Mouse (Mus musculus) left cerebral cortex, adult 11 months (tissue): ENCODE measurements around the gene Ttpal.

Source experiments
- DNase-seq: peaks from one replicate; pipeline ENCODE4 v3.0.0; 2022; ENCODE audit warnings: low spot score

The Ttpal gene

DNA sequence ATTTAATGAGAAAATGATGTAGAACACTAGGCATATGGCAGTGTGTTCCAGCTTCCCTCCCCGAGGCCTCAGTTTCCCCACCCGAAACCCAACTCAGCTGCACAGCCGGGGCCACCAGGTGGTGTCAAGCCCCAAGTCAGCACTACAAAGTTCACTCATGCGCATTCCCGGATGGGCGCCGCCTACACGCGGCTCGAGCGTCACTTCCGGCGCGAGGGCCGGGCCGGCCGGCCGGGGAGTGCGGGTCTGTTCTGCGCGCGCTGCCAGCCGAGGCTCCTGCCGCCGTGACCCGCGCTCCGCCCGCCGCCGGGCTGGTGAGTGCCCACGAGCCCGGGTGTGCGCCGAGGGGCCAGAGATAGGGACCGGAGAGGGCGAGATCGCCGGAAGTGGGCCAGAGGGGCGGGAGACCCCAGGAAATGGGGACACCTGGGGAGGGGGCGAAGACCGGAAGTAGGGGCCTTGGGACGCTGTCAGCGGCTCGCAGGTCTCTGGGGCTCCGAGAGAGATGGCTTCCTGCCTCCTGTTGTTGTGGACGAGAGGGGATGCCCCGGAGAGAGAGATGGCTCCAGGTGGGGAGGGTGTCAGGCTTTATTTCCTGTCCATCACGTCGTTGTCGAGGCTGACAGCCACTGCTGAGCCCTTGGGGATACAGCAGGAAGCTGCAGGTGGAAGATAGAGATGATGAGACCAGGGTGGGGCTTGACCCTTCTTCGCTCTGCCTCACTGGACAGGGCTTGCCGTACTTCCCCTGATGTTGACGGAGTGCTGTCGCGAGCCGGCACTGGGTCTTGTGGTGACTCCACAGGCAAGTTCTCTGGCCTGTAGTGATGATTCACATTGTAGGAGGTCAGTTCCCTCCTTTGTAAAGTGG is at the start of gene Ttpal:
Gene Ttpal, plus strand, starts transcription at position 214 of the 871 bp plus-strand sequence.
- DNase-seq: peak; percentile 80

DNA sequence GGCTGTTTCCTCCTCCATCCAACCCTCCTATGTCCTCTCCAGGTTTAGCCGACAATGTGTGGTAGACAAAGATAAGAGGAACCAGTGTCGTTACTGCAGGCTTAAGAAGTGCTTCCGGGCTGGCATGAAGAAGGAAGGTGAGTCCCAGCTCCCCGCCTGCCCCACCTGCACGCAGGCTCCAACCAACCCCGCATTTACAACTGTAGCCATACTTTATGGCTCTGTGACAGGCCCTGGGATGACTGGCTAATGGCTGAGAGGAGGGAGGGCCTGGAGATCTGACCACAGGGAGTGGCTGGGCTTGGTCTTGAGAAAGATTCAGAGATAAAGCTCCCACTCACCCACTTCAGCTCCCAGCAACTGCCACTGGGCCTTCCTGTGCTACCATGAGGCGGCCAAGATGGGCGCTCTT is 49.6 kb upstream of the Ttpal start:
- DNase-seq: no peak

DNA sequence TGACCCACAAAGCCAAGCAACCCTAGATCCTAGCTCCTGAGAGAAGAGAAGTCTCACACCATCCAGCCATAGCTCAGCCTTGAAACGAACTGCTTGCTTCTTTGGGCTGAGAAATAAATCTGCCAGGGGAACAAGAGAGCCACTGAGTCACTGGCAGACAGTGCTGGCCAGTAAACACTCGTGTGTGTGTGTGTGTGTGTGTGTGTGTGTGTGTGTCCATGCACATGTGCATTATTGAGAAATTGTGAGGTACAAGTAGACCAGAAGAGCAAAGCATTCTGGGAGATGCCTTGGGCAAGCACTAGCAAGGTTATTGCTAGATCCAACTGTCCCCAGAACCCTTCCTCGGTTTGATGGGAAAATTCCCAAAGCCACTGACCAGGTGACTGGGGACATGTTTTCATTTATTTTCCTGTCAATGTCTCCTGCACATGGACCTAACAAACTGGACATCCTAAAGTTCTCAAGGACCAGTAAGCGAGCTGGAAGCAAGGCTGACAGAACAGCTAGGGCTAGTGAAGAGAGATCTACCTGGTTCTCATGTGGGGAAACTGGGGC is 47.6 kb upstream of the Ttpal start:
- DNase-seq: no peak

DNA sequence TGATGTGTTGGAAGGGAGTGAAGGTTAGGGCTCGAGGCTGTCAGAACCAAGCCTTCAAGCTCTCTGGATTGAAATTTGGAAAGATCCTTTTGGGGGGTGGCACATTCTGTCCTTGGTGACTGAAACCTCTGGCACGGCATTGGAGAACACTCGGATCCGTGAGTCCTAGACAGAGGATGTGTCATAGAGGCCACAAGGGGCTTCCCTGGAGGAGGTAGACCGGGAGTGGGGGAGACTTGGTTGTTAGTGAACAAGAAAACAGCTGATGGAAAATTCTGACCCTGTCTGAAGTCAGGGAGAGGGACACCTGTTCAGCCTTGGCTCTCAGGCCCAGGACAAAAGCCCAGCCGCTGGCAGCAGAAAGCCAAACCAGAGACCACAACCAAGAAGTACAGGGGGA is 47.1 kb upstream of the Ttpal start:
- no peak for DNase-seq

DNA sequence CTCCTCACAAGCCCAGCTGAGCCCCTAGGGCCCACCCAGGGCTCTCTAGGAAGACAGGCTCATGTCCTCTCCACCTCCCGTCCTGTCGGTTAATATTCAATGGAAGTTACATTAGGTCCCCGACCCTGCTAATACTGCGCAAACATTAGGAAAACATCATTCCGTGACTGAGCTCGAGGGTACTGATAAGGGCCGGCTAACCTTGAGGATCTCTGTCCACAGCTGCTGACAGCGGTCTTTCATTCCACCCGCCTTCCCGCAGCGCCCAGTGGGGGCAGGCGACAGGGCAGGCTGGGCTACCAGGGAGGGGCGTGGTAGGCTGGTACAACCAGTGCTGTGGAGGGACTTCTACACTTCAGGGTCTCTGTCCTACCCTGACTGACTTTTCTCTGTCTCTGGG is 46.7 kb upstream of the Ttpal start:
- no peak for DNase-seq

DNA sequence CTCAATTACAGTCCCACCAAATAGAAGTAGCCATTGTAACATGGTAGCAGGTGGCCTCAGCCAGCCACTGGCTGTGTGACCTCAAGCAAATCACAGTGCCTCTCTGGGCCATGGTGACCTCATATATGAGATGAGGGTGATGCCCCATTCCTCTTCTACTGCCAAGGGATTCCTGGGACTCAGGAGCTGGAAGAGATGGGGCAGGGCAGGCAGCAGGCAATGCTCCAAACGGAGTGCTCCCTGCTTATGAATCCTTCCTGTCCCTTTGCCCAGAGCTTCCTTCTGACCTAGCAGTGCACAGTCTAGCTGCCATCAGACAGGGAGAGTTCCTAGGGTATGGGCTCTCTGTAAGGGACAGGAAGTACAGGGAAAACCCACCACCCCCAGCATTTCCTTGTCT is 43.6 kb upstream of the Ttpal start:
- no peak for DNase-seq

DNA sequence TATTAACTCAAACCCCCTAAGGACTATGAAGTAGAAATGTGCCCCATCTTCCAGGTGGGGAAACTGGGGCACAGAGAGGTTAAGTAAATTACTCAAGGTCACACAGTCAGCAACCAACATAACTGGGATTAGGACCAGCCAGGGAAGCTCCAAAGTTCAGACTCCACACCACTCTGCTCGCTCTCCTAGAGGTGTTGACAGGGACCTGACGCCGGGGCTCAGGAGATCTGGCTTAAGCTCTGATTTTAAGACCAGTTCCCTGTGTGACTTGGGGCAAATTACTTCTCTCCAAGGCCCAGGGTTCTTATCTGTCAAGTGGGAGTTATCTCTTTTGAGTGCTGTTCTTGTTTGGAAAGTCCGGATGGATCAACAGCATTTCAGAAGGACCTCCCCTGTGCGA is 42.9 kb upstream of the Ttpal start:
- no peak for DNase-seq

- DNase-seq: no peak
Measured at GRCm38 (mm10) chr2:163560247-163560646, 41.9 kb upstream of the Ttpal start.

DNA sequence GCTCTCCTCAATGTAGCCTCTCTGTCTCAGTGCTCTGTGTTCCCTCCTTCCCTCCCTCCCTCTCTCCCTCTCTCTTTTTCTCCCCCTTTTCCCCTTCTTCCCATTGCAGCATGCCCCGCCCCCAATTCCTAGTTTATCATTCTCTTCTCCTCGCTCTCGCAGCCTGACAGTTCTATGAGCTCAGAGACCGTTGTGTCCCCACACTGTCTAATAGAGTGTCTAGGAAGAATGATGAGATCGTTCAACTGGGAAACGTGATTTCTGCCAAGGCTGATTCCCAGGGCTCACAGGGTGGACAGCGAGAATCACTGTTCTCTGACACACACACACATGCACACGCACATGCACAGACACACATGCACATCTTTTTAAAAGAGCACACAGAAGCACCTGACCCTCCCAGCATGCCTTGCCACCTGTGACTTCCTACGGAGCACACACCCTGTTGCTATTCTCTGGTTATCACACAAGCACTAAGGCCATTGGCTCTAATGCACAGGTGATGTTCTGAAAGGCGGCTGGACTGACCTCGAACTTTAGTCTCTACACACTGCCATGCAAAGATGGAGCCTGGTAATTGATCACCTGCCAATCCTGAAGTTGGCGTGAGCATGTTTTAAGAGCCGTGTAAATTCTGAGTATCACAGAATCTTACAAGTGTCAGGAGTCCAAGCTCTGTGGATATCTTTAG is 40.7 kb upstream of the Ttpal start:
- no peak for DNase-seq

GRCm38 (mm10) chr2:163564646-163565045 is 37.5 kb upstream of the Ttpal start:
- DNase-seq: no peak

DNA sequence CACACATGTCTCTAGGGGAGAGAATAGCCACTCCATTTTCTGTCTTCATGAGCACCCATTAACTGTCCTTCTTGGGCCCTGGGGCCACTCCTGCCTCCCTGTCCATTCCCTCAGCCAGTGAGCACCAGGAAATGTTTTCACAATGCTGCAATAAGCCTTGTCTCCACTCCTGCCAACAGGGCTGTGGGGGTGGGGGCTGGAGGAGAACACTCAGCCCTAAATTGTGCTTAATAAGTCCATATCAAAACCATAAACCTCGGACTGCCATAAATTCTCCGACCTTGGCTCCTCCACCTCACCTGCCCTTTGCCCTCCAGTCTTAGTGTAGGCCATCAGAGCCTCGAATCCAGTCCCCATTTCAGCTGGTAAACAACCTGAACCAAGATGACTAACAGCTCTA is 27.8 kb upstream of the Ttpal start:
- no peak for DNase-seq

DNA sequence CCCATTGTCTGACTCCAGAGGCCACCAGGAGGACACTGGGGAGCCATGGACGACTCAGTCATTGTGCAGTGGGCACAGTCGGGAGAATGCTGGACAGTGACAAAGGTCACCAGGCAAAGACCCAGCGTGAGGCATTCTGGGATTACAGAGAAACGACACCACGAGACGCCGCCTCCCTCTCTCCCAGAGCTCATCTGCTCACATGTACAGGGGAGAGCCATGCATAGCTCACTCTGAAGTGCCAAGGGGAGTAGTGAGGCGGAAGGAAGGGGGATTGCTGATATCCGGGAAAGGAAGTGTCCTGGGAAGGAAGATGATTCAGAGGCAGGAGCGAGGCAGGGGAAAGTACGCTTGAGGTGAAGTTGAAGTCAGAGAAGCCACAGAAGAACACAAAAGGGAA is 26.9 kb upstream of the Ttpal start:
- DNase-seq: no peak

DNA sequence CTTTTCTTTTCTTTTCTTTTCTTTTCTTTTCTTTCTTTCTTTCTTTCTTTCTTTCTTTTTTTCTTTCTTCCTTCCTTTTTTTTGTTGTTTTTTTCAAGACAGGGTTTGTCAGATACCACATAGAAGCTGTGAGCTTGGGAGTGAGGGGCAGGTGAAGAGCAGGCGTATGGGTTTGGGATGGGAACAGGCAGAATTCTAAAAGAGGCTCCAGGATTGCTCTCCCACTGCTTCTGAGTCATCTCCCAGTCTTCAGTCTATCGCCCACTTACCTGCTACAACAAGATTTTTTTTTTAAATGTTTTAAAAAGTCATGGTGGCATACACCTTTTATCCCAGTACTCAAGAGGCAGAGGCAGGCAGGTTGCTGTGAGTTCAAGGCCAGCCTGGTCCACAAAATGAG is 24.1 kb upstream of the Ttpal start:
- DNase-seq: no peak

- no peak for DNase-seq
Measured at GRCm38 (mm10) chr2:163580069-163580945, 21.8 kb upstream of the Ttpal start.

DNA sequence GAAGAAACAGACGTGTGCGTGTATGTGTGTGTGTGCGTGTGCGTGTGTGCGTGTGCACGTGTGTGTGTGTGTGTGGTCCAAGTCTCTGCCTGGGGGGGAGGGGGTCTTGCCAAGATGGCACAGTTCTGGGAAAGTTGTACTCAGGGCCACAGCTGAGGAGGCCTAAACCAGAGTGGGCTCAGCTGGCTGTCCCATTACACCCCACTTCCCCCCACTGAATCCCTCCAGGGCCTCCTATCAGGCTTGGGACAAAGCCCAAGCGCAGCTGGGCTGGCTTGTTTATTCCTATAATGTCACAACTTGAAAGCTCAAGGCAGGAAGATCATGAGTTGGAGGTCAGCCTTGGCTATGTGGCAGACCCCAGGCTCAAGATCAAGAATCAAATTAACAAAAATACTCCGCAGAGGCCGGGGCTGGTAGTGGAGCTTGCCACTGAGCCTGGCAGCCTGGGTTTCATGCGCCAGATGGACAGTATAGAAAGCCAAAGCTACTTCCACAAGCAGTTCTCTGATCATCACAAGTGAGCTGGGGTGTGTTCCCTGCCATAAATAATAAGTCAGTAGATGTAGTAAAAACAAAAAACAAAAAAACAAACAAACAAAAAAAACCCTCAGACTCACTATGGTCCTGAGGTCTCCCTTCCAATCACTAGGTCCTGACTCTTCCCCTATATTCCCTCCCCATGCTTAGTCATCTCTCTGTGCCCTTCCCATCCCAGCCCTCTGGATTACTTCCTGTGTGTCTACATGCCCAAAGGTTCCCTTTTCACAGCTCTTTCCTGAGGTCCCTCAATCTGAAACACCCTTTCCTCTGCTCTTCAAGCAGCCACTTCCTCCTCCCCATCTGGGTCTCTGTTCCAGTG is 18.7 kb upstream of the Ttpal start:
- no peak for DNase-seq

DNA sequence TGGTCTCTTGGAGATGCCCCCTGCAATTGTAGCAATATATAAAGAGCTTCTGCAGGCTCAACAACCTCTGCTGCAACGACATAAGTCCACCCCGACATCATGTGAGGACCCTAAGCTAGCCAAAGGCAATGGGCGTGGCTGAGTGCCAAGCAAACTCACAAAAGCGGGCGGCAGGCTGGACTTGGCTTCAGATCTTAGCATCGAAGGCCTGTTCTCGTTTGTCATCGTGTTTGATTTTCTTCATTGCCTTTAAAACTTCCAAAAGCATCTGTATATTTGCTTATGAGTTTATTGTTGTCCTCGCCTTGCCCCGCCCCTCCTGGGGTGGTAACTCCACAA is 18.1 kb upstream of the Ttpal start:
- DNase-seq: no peak

DNA sequence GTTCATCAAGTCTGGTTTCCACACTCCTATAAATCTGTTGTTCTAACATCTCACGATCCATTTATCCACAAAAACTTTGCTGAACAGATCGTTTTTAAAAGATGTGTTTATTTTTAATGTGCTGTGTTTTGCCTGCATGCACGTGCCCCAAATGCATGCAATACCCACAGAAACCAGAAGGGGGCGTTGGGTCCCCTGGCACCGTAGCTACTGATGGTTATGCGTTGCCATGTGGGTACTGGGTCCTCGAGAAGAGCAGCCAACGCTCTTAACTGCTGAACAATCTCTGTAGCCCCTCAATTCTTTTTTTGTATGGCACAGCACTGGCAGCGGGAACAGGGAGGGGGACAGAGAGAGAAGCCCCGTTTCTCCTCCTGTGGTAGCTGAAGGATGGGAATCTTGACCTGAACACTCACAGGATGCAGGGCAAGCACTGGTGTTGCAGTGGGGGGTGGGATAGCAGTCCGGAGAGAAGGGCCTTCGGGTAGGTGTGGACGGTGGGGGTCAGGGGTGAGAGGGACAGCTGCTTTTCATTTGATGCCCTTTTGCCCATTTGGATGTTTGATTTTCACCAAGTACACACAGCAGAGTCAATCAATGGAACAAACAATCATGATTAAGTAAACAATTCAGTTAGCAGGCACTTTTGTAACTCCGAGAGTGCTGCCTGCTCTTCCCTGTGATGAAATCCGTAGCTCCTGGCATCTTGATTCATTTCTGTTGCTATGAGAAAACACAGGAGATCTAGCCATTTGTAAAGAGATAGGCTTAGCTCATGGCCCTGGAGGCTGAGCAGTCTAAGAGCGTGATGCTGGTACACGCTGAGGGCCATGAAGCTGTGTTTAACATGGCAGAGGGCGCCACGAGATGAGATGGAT is 15.5 kb upstream of the Ttpal start:
- DNase-seq: no peak

GRCm38 (mm10) chr2:163587506-163587905 is 14.6 kb upstream of the Ttpal start:
- DNase-seq: no peak

DNA sequence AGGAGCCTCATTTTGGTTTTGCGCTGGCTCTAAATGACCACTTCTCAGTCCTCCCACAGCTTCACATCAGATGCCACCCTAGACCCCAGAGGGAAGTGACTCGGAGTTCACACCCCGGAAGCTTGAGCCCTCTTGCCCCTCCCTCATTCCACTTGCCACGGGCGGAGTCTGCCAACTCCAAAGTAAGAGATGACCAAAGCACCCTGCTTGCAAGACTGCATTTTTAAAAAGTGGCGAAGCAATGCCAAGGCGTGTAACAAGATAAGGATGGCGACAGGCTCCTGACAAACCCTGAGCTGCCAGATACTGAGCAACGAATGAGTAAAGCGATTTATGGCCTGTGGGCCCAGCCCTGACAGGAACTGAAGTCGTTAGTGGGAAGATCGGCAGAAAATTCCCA is 11.9 kb upstream of the Ttpal start:
- no peak for DNase-seq

DNA sequence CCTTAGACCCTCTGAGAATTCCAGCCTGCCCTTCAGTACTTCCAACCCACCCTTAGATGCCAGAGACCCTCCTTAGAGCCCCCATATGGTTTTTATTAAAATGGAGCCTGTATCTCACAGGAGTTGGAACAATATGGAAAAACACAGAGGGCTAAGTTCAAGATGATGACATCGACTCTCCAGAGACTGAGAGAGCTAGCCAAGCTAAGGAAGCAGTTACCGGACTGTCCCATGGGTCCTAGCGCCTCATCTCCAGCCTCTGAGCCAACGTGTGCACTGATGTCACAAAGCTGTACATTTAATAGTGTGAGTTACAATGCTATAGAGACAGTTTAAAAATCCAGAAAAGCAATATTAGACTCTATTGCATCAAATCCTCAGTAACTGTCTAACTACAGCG is 11.1 kb upstream of the Ttpal start:
- DNase-seq: no peak
